Mouse (Mus musculus) CH12.LX (cell line): ENCODE measurements at regions not wholly inside any gene's neighbourhood (a gene's known extent, or its start where the extent isn't known, plus 50 kb on each side); places are given as distances from the start of the nearest gene placed in this dataset.

ENCODE experiments used
- DNase-seq: peaks from one replicate; pipeline ENCODE4 v3.0.0-alpha.2; 2013; ENCODE audit errors: extremely low read depth
- H3K27ac ChIP-seq: 2 replicates; pipeline ENCODE4 v1.5.1; 2012; ENCODE audit warnings: low read depth, mild to moderate bottlenecking, control low read depth, moderate library complexity; ENCODE audit not compliant: insufficient read depth
- H3K27me3 ChIP-seq: replicated peaks from 2 replicates; pipeline ENCODE3; 2012; ENCODE audit warnings: inconsistent platforms
- H3K36me3 ChIP-seq, 2 experiments: replicated peaks in 1 of 2; 2 replicates each; pipeline versions ENCODE3 to v1.6.1; 2012; ENCODE audit warnings: inconsistent platforms in 1 of 2, low read length in 1 of 2, mild to moderate bottlenecking in 1 of 2, mixed read lengths in 1 of 2, moderate library complexity in 1 of 2; ENCODE audit not compliant: control insufficient read depth in 1 of 2, insufficient read depth in 1 of 2
- H3K4me1 ChIP-seq, 2 experiments: 2 replicates each; pipeline ENCODE4 v1.6.1; 2012; ENCODE audit warnings: inconsistent platforms in 1 of 2, moderate library complexity in 1 of 2; ENCODE audit not compliant: insufficient read depth in 2 of 2, control insufficient read depth in 1 of 2
- H3K4me2 ChIP-seq: 2 replicates; pipeline ENCODE4 v1.6.1; 2012; ENCODE audit warnings: low read depth, mild to moderate bottlenecking, control low read depth; ENCODE audit not compliant: poor library complexity, insufficient read depth, severe bottlenecking
- H3K4me3 ChIP-seq, 3 experiments: fragments of 150-350 bp in 1 of 3; sonication (generic) in 1 of 3; replicated peaks in 1 of 3; 2 replicates each; pipeline versions ENCODE3 to v1.5.1; 2011 to 2012; ENCODE audit warnings: low read depth in 2 of 3, low read length in 2 of 3, mild to moderate bottlenecking in 2 of 3, moderate library complexity in 2 of 3, control low read depth in 1 of 3, improper control_type of control experiment in 1 of 3, inconsistent platforms in 1 of 3, mixed read lengths in 1 of 3; ENCODE audit not compliant: poor library complexity in 1 of 3
- H3K79me2 ChIP-seq: replicated peaks from 2 replicates; pipeline ENCODE4 v1.6.1; 2012; ENCODE audit warnings: mild to moderate bottlenecking, moderate library complexity; ENCODE audit not compliant: control insufficient read depth, poor library complexity, insufficient read depth, severe bottlenecking; ENCODE audit errors: extremely low read depth
- H3K9ac ChIP-seq: 2 replicates; pipeline ENCODE4 v1.6.1; 2012; ENCODE audit warnings: low read depth, mild to moderate bottlenecking, control low read depth, moderate library complexity; ENCODE audit not compliant: insufficient read depth
- H3K9me3 ChIP-seq: replicated peaks from 2 replicates; pipeline ENCODE3; 2012; ENCODE audit warnings: low read length, inconsistent platforms, mixed read lengths
- CHD1 ChIP-seq: IDR thresholded peaks from 2 replicates; pipeline ENCODE4 v1.6.1; 2012; ENCODE audit warnings: low read depth, low read length, improper control_type of control experiment, inconsistent platforms
- ELF1 ChIP-seq: IDR thresholded peaks from 2 replicates; pipeline ENCODE4 v1.6.1; 2014; ENCODE audit warnings: low read depth, mild to moderate bottlenecking, inconsistent platforms, low read length, improper control_type of control experiment
- HCFC1 ChIP-seq: IDR thresholded peaks from 2 replicates; pipeline ENCODE4 v1.6.1; 2012; ENCODE audit warnings: low read depth, mild to moderate bottlenecking, inconsistent platforms, low read length, improper control_type of control experiment
- MAX ChIP-seq: IDR thresholded peaks from 2 replicates; pipeline ENCODE4 v1.6.1; 2011; ENCODE audit warnings: low read length, improper control_type of control experiment
- MAZ ChIP-seq: IDR thresholded peaks from 2 replicates; pipeline ENCODE4 v1.6.1; 2012; ENCODE audit warnings: low read depth, mild to moderate bottlenecking, inconsistent platforms, low read length, improper control_type of control experiment, moderate library complexity
- MEF2A ChIP-seq: IDR thresholded peaks from 2 replicates; pipeline ENCODE4 v1.6.1; 2014; ENCODE audit warnings: low read depth, mild to moderate bottlenecking, inconsistent platforms, low read length, improper control_type of control experiment, borderline replicate concordance
- MYC ChIP-seq: IDR thresholded peaks from 2 replicates; pipeline ENCODE4 v1.6.1; 2011; ENCODE audit warnings: low read depth, mild to moderate bottlenecking, improper control_type of control experiment, low read length
- NELFE ChIP-seq: IDR thresholded peaks from 2 replicates; pipeline ENCODE4 v1.6.1; 2011; ENCODE audit warnings: low read depth, low read length, improper control_type of control experiment
- NRF1 ChIP-seq: IDR thresholded peaks from 2 replicates; pipeline ENCODE4 v1.6.1; 2014; ENCODE audit warnings: low read depth, mild to moderate bottlenecking, inconsistent platforms, low read length, improper control_type of control experiment, moderate library complexity
- RAD21 ChIP-seq: IDR thresholded peaks from 2 replicates; pipeline ENCODE4 v1.6.1; 2011; ENCODE audit warnings: low read depth, mild to moderate bottlenecking, low read length, improper control_type of control experiment, moderate library complexity
- ZKSCAN1 ChIP-seq: IDR thresholded peaks from 2 replicates; pipeline ENCODE4 v1.6.1; 2012; ENCODE audit warnings: low read depth, inconsistent platforms, low read length, improper control_type of control experiment, borderline replicate concordance
- ZNF384 ChIP-seq: IDR thresholded peaks from 2 replicates; pipeline ENCODE4 v1.6.1; 2012; ENCODE audit warnings: low read depth, low read length, improper control_type of control experiment, inconsistent platforms
- dilution Hi-C: fragments of 300-500 bp; cut with MboI; formaldehyde crosslinking; loops from 2 replicates; pipeline ENCODE4 v1.14.3; 2020; ENCODE audit warnings: low sequenced_read_pairs; ENCODE audit not compliant: extremely low pct_unique_long_range_greater_than_20kb, extremely low pct_ligation_motif_present
- in situ Hi-C: fragments of 300-500 bp; cut with MboI; formaldehyde crosslinking; loops from 3 replicates; pipeline ENCODE4 v1.14.3; 2019; ENCODE audit warnings: low sequenced_read_pairs, low pct_ligation_motif_present, low pct_unique_long_range_greater_than_20kb, mixed read lengths

GRCm38 (mm10) chr1:98147361-98147760, 51.9 kb upstream of the Pam start:
- H3K9me3 ChIP-seq, result peaks cover 30% of the 10 kb centered on the region
- dilution Hi-C loops, result no loop called here
- H3K9ac ChIP-seq, result no peak overlapping the region
- no peaks in the 10 kb centered on the region for H3K36me3 ChIP-seq
- no peak for DNase-seq
- H3K27me3 ChIP-seq, result no peaks in the 10 kb centered on the region
- no peak overlapping the region for H3K4me3 ChIP-seq
- in situ Hi-C loops, result no loop called here
- no peak overlapping the region for H3K27ac ChIP-seq
- H3K4me2 ChIP-seq, result no peak overlapping the region
- no peaks in the 10 kb centered on the region for H3K79me2 ChIP-seq
- TF ChIP-seq MEF2A, result no peak
- TF ChIP-seq NELFE, result no peak
- TF ChIP-seq MAX, result no peak
- TF ChIP-seq ZKSCAN1, result no peak
- TF ChIP-seq ELF1, result no peak
- no peak for TF ChIP-seq MYC
- no peak for TF ChIP-seq NRF1
- TF ChIP-seq CHD1, result no peak
- no peak for TF ChIP-seq RAD21
- no peak for TF ChIP-seq MAZ
- TF ChIP-seq ZNF384, result no peak
- TF ChIP-seq HCFC1, result no peak
- no peaks in the 10 kb centered on the region for H3K4me1 ChIP-seq
